Mouse (Mus musculus): ENCODE results near the gene Arhgap44. TPM values are rescaled to one million over a fixed set of nuclear protein-coding genes. Genes with fewer than 3 reads are reported as not detected.

Gene Arhgap44
- polyA plus RNA-seq (2014; fragmentation: Illumina TruSeq; extraction: RNeasy Lipid Tissue Mini Kit (QIAGEN cat#74804); ENCODE audit: low read depth, low replicate concordance), result 21.7 TPM

DNA sequence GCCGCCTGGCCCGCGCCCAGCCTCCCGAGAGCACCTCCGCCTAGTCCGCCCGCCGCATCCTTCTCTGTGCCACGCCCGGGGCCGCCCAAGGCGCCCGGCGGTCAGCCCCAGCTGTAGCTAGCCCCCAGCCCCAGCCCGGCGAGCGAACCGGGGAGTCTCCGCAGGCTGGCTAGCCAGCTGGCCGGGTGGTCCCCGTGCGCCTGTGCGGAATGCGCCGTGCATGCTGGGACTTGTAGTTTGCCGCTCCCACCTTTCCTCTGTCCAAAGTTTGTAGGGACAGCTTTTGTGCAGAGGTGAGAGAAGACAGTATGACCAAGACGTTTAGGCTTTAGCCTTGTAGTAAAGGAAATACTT is at the start of gene Arhgap44:
Gene Arhgap44, minus strand, starts transcription at position 195 of the 354 bp plus-strand sequence.

DNA sequence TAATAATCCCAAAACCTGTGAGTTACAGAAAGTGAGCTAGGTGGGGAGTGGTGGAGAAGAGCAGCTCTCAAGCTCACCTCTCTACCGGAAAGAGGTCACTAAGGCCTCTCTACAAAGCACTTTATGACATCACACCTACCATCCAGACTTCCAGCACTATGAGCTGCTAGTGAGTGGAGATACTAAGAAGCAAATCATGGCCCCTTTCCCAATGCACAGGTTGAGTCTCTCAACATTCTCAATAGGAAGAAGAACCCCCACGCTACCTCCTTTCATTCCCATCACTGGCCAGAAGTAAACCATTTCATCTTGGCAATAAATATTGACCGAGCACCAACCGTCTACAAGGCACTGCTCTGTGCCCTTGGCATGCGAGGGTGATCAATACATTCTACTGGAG is 3.0 kb downstream of the Arhgap44 start, which contains the start of gene 1700086D15Rik:
Gene 1700086D15Rik, minus strand, starts transcription at position 101 of the 400 bp plus-strand sequence.

GRCm38 (mm10) chr11:64978720-64979488 is 183.9 kb downstream of the Arhgap44 start, which contains the start of gene Elac2:
Gene Elac2 (plus strand): TSS chr11:64979038.

Other genes starting within 250 kb of the Arhgap44 start
- 19.1 TPM for gene Elac2, start 183.9 kb downstream of the Arhgap44 start, polyA plus RNA-seq (2014; fragmentation: Illumina TruSeq; extraction: RNeasy Lipid Tissue Mini Kit (QIAGEN cat#74804); ENCODE audit: low read depth, low replicate concordance)
- not detected for gene 1700086D15Rik, start 3.1 kb downstream of the Arhgap44 start, polyA plus RNA-seq (2014; fragmentation: Illumina TruSeq; extraction: RNeasy Lipid Tissue Mini Kit (QIAGEN cat#74804); ENCODE audit: low read depth, low replicate concordance)
- 31.1 TPM for gene Myocd, start 107.0 kb upstream of the Arhgap44 start, polyA plus RNA-seq (2014; fragmentation: Illumina TruSeq; extraction: RNeasy Lipid Tissue Mini Kit (QIAGEN cat#74804); ENCODE audit: low read depth, low replicate concordance)